Mouse (Mus musculus): ENCODE results near the gene Sp2.

The Sp2 gene

DNA sequence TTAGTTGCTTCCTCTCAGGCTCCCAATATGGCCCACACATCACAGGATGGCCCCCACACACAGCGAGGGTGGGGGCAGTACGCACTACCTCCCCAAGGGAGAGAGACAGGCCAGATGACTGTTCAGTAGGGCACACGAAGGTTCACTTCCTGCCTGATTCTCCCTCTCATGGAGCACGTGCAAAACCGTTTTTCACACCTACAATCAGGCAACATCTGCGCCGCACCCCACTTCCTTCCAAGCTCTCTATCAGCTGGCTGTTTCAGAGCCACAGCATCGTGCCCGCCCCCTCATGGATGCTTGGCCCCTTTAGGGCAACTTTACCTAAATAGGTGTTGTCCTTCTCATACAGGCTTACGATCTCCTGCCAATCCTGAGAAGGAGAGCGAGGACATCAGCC lies 70.1 kb downstream of the Sp2 start:
- DNase-seq (ENCODE audit: low spot score in 2 of 2) = no peak

DNA sequence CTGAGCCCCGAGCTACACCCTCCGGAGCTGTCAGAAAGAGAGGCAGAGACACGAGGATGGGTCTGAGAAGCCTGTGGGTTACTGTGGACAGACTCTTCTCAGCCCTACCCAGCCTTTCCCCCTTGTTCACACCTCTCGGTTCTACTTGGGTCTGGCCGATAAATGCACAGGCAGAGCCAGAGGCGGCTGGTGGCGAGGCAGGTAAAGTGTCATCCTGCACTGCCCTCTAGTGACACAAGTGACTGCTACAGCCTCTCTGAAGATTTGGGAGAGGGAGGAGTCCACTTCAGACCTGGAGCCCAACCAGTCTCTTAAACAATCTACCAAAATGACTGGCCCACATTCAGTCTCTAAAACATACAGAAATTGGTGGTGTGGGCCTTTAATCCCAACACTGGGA lies 72.8 kb downstream of the Sp2 start:
- peak; percentile 88 to 90 for DNase-seq (ENCODE audit: low spot score in 2 of 2)

DNA sequence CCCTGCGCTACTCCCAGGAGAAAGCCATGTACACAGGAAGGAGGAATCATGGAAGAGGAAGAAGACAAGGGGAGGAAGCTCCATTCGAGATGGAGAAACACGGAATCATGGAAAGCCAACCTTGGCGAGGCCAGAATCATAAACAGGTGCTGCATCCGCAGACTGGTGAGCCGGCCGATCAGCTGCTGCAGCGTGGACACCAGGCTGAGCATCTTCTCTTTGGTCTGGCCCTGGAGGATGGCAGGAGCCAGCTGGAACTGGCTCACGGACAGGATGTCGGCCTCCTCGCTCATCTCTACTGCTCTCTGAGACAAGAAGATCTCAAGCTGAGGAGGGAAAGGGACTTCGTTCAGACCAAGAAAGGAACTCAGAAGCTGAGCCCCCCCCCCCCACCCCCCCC lies 74.2 kb downstream of the Sp2 start:
- DNase-seq (ENCODE audit: low spot score in 2 of 2) = no peak

DNA sequence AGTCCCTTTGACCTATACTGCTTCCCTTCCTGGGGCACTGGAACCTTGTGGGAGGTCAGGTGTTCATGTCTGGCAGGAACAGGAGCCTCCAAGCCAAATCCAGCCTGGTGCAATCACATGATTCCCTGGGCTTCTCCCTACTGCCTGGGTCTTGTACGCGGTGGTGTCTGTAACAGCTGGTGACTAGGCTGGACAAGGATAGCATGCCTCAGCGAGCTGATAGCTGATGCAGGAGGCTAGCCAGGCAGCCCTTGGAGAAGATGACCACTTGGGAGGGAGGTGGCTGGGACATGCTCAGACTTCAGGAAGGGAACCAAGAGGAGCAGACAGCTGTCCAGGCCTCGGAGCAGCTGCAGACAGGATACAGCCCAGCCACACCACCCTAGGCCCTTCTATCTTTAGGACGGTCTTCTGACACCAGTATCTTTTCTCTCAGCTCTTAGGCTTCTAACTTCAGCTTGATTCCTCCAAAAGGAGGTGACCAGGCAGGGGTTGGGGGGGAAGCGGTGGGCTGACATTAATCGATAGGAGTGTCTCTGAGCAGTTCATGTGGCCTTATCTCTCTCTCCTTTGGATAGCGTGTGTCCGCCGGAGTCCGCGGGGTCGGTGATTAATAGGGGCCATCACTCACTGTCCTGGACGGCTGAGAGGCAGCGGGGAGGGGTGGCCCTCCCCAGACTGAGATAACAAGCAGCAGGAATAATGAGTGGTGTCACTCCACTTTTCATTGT lies 76.2 kb downstream of the Sp2 start:
- DNase-seq (ENCODE audit: low spot score in 2 of 2) = no peak

All from right cerebral cortex, adult 2 months (tissue).